Mouse (Mus musculus) neural tube, embryonic 13.5 days (tissue): ENCODE measurements around the gene Foxc1. TPM values are rescaled to one million over a fixed set of nuclear protein-coding genes. Genes with fewer than 3 reads are reported as not detected.

Experiments used
- ATAC-seq: fragments of 200-750 bp; cut with Nextera tagmentation; 2 replicates; pipeline ENCODE4 v1.8.0; 2017; ENCODE audit warnings: low read depth, mild to moderate bottlenecking, moderate TSS enrichment, moderate library complexity
- H3K27ac ChIP-seq: fragments of 300-500 bp; sonication (generic); replicated peaks from 2 replicates; pipeline ENCODE4 v1.5.1; 2015; ENCODE audit warnings: moderate library complexity, mild to moderate bottlenecking, inconsistent platforms
- H3K27me3 ChIP-seq: fragments of 300-500 bp; sonication (generic); 2 replicates; pipeline ENCODE4 v1.6.1; 2015; ENCODE audit warnings: mild to moderate bottlenecking, inconsistent platforms
- H3K36me3 ChIP-seq: fragments of 300-500 bp; sonication (generic); 2 replicates; pipeline ENCODE4 v1.6.1; 2015; ENCODE audit warnings: mild to moderate bottlenecking, inconsistent platforms
- H3K4me1 ChIP-seq: fragments of 300-500 bp; sonication (generic); replicated peaks from 2 replicates; pipeline ENCODE4 v1.6.1; 2015; ENCODE audit warnings: inconsistent platforms
- H3K4me2 ChIP-seq: fragments of 300-500 bp; sonication (generic); 2 replicates; pipeline ENCODE4 v1.6.1; 2015; ENCODE audit warnings: inconsistent platforms, mild to moderate bottlenecking, moderate library complexity
- H3K4me3 ChIP-seq: fragments of 300-500 bp; sonication (generic); 2 replicates; pipeline ENCODE4 v1.5.1; 2015; ENCODE audit warnings: mild to moderate bottlenecking, inconsistent platforms
- H3K9ac ChIP-seq: fragments of 300-500 bp; sonication (generic); 2 replicates; pipeline ENCODE4 v1.6.1; 2015; ENCODE audit warnings: moderate library complexity, mild to moderate bottlenecking, inconsistent platforms
- H3K9me3 ChIP-seq: fragments of 300-500 bp; sonication (generic); 2 replicates; pipeline ENCODE4 v1.6.1; 2016; ENCODE audit warnings: inconsistent platforms
- WGBS: fragments of 180-500 bp; shearing (Covaris S2); methylation state at CpG from one replicate; pipeline ENCODE4 v1.1.7; 2015; 5-methylcytosine and 5-hydroxymethylcytosine counted together
- polyA plus RNA-seq: library from polyadenylated mRNA; unstranded; fragments of >200 nt; fragmentation: Nextera tagmentation; extraction: Ambion mirVana; gene quantifications from 2 replicates; pipeline ENCODE4 v1.2.1, GENCODE M21; 2015

Foxc1 gene
- 2.4 and 2.6 TPM in 2 replicates for polyA plus RNA-seq

DNA sequence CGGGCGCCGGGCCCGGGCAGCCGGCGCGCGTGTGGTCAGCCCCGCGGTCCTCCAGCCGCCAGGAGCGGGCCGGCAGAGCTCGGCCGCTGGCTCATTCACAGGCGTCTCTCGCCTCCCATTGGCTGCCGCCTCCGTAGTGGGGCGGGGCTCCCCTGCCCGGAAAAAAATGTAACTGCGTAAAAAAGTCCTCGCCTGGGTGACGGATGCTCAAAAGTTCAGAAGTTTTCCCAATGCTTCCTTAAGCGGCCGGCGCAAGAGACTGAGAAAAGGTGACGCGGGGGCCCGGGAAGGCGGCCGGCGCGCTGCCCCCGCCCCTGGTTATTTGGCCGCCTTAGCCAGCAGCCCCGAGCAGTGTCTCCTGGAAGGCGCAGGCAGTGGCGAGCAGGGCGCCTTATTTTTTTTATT lies at the start of gene Foxc1:
Gene Foxc1, plus strand, starts transcription at position 206 of the 405 bp plus-strand sequence.
- peak within 1 kb of the TSS; percentile 48 for H3K4me3 ChIP-seq
- no peaks in the 10 kb centered on the region for H3K9me3 ChIP-seq
- peak within 1 kb of the TSS; percentile 88 for H3K27ac ChIP-seq
- peak within 1 kb of the TSS; percentile 77 for H3K9ac ChIP-seq
- H3K4me2 ChIP-seq = peak within 1 kb of the TSS; percentile 69
- H3K36me3 ChIP-seq = no peaks in the 10 kb centered on the region
- peaks cover 95% of the 10 kb centered on the region for H3K27me3 ChIP-seq
- H3K4me1 ChIP-seq = peaks cover 42% of the 10 kb centered on the region
- peak; percentile 66 for ATAC-seq
- WGBS = under 1% methylated on average over 40 of the region's 40 CpGs

DNA sequence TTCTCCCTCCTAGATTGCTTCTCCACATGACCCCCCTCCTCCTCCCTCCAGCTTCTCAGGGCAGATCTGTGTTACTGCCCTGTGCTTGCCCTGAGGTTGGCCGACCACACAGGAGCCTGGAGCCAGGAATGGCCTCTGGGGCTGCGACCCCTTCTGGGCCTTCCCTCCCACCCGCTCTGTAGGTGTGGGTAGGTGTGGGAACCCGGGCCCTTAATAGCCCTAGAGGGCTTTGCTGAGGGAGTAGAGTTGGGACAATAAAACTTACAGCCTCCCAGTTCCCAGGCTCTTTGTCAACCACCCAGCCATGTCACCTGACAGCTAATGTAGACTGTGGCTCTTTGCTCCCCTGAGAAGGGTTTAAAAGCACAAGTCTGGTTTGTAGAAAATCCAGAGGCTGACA lies 46.0 kb upstream of the Foxc1 start:
- ATAC-seq = no peak
- 11% methylated on average over 4 of the region's 4 CpGs for WGBS
- Histone ChIP-seq H3K9me3 (no peaks in the 10 kb centered on the region), H3K4me3 (no peak overlapping the region), H3K4me1 (0 out of 2 replicates have a peak, but pooled peaks cover 12% of the 10 kb centered on the region), H3K9ac (no peak overlapping the region), H3K27ac (no peak overlapping the region), H3K4me2 (no peak overlapping the region), H3K36me3 (no peaks in the 10 kb centered on the region), H3K27me3 (no peaks in the 10 kb centered on the region)

DNA sequence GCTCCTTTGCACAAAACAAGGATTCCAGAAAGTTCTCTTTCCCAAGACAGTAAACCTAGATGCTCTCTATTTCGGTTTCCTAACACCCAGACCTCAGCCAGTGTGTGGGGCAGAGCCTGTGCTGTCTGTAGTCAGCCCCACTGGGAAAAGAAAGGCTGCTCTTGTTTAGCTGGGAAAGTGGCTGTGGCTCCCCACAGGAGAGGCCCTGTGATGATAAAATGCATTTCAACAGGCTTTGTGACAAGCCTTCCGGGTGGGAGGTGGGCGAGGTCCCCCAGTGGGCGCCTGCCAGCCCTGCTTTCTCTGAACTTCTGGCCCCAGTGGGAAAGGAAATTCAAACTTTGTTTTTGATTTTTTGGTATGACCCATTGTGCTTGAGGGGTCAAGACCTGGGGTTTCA lies 45.4 kb upstream of the Foxc1 start:
- H3K4me1 ChIP-seq = 0 out of 2 replicates have a peak, but pooled peaks cover 12% of the 10 kb centered on the region
- ATAC-seq = no peak
- 53% methylated on average over 4 of the region's 4 CpGs for WGBS
- no peak overlapping the region for H3K9ac ChIP-seq
- H3K4me2 ChIP-seq = no peak overlapping the region
- H3K27me3 ChIP-seq = no peaks in the 10 kb centered on the region
- no peak overlapping the region for H3K4me3 ChIP-seq
- H3K27ac ChIP-seq = no peak overlapping the region
- H3K9me3 ChIP-seq = no peaks in the 10 kb centered on the region
- no peaks in the 10 kb centered on the region for H3K36me3 ChIP-seq

DNA sequence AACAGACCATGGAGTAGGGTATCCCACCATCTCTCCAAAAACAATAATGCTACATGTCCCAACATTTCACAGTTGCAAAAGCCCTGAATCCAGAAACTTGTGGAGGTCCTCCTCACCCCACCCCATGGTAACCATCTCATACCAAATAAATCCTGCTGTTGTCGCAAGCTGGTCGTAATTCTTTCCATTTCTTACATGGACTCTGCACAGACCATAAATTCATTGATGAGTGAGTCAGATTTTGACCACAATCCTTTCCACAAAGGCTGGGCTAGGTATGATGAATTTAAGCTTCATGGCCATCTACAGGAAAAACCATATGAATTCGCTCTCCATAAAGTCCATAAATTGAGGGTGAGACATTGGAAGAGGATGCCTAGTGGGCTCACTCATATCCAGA lies 42.0 kb upstream of the Foxc1 start:
- Histone ChIP-seq H3K4me2 (no peak overlapping the region), H3K4me1 (0 out of 2 replicates have a peak, but pooled peaks cover 12% of the 10 kb centered on the region), H3K9me3 (no peaks in the 10 kb centered on the region), H3K36me3 (no peaks in the 10 kb centered on the region), H3K4me3 (no peak overlapping the region), H3K27me3 (no peaks in the 10 kb centered on the region), H3K9ac (no peak overlapping the region), H3K27ac (no peak overlapping the region)
- ATAC-seq = no peak
- 92% methylated on average over 3 of the region's 3 CpGs for WGBS

DNA sequence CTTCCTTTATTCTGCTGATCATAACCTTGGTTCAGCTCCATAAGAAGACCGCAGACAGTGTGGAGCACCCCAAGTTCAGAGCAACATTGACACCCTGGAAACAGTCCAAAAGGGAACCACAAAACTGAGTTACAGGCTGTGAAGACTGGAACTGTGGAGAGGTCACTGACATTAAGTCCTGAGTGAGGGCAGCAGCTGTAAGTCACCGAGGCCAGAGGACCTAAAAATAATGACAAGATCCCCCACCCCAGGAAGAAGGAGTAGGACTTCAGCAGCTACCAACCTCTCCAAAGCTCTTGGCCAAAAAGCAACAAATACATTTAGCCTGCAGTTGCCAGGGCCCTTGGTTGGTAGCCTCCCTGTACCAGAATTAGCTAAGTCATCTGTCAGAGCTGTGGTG lies 40.9 kb upstream of the Foxc1 start:
- no peak for ATAC-seq
- Histone ChIP-seq H3K4me3 (no peak overlapping the region), H3K27me3 (no peaks in the 10 kb centered on the region), H3K4me1 (0 out of 2 replicates have a peak, but pooled peaks cover 6% of the 10 kb centered on the region), H3K27ac (no peak overlapping the region), H3K4me2 (no peak overlapping the region), H3K36me3 (no peaks in the 10 kb centered on the region), H3K9ac (no peak overlapping the region), H3K9me3 (no peaks in the 10 kb centered on the region)
- WGBS = 87% methylated on average over 2 of the region's 2 CpGs

DNA sequence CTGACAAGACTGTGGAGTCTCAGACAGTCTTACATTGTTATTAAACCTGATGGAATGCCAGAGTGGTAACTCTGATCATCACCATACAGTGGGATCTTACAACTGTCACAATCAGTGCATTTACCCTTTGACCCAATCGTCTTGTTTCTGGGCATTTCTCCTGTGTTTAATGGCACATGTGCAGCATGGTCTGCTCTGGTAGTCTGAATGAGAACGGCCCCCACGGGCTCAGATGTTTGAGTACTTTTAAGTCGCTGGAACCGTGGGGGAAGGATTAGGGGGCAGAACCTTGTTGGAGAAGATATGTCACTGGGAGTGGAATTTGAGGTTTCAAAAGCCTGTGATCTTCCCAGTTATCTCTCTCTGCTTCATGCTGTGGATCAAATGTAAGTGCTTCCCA lies 33.6 kb upstream of the Foxc1 start:
- Histone ChIP-seq H3K9ac (no peak overlapping the region), H3K27ac (no peak overlapping the region), H3K4me1 (no peaks in the 10 kb centered on the region), H3K27me3 (no peaks in the 10 kb centered on the region), H3K9me3 (no peaks in the 10 kb centered on the region), H3K4me2 (no peak overlapping the region), H3K4me3 (no peak overlapping the region), H3K36me3 (no peaks in the 10 kb centered on the region)
- 85% methylated on average over 5 of the region's 5 CpGs for WGBS
- no peak for ATAC-seq

DNA sequence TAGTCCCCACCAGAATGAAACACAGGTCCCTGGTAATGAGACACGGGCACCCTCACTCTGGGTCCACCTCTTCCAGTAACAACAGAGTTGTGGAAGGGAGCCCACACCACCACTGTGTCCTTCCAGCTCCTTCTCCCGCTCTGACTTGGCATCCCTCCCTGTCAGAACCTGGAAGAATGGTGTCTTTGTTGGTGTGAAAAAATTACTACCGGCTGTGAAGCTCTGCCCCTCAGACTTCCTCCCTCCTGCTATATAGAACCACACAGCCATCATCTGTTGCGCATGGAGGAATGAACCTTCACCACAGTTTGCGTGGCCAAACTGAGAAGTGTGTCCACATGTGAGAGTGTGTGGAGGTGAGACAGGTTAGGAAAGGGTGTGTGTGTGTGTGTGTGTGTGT lies 30.7 kb upstream of the Foxc1 start:
- no peak overlapping the region for H3K27ac ChIP-seq
- H3K4me1 ChIP-seq = no peaks in the 10 kb centered on the region
- no peaks in the 10 kb centered on the region for H3K9me3 ChIP-seq
- H3K36me3 ChIP-seq = no peaks in the 10 kb centered on the region
- no peak overlapping the region for H3K9ac ChIP-seq
- H3K4me2 ChIP-seq = no peak overlapping the region
- 62% methylated on average over 5 of the region's 5 CpGs for WGBS
- no peak for ATAC-seq
- no peaks in the 10 kb centered on the region for H3K27me3 ChIP-seq
- H3K4me3 ChIP-seq = no peak overlapping the region

DNA sequence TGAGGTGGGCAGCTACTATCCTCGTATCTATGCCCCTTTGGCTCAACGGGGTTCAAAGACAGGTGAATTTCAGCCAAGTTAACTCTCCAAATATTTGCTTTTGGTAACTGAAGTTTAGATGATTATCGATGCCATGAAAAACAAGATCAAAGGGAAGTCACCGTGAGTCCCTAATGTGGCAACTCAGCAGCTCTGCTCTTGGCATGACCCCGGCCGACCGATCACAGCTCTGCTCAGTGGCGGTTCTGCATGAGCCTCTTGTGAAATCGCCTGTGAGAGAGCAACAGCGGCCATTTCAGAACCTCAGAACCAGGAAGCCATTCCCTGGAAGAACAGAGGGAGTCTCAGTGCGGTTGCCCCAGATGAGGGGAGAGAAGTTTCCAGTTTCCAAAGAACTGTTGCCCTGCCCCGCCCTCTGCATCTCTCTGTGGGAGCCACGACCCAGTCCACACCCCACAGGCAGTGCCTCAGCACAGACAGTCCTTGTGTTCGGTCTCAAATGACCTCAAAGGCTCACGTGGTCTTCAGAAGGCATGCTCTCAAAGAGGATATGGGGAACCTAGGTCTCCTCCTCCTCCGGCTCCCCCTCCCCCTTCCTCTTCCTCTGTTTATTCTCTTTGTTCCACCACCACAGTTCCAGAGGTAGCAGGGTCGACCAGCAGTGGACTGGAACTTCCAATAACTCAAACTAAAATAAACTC lies 27.0 kb upstream of the Foxc1 start:
- Histone ChIP-seq H3K36me3 (no peaks in the 10 kb centered on the region), H3K27me3 (no peaks in the 10 kb centered on the region), H3K9me3 (no peaks in the 10 kb centered on the region), H3K27ac (no peak overlapping the region), H3K4me2 (no peak overlapping the region), H3K4me1 (no peaks in the 10 kb centered on the region), H3K9ac (no peak overlapping the region), H3K4me3 (no peak overlapping the region)
- ATAC-seq = no peak
- WGBS = 74% methylated on average over 17 of the region's 17 CpGs

DNA sequence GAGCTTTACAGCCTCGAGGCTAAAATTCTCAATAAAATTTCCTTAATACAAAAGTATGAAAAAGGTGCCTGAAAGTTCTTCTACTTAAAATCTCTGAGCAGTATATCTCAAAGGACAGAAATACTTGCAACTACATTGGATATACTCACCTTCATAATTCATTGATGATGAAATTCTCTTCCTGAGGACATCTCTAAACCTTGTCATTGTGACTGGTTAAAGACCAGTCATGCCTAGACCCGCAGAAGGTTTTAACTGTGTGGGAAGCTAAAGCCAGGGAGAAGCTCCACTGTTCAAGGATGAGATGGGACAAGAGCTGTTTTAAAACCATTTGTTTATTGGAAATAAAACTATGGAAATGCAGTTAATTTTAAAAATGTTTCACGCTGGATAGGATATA lies 26.1 kb upstream of the Foxc1 start:
- 92% methylated on average over 3 of the region's 3 CpGs for WGBS
- ATAC-seq = no peak
- Histone ChIP-seq H3K9ac (no peak overlapping the region), H3K4me3 (no peak overlapping the region), H3K27me3 (no peaks in the 10 kb centered on the region), H3K4me2 (no peak overlapping the region), H3K4me1 (no peaks in the 10 kb centered on the region), H3K36me3 (no peaks in the 10 kb centered on the region), H3K27ac (no peak overlapping the region), H3K9me3 (no peaks in the 10 kb centered on the region)

DNA sequence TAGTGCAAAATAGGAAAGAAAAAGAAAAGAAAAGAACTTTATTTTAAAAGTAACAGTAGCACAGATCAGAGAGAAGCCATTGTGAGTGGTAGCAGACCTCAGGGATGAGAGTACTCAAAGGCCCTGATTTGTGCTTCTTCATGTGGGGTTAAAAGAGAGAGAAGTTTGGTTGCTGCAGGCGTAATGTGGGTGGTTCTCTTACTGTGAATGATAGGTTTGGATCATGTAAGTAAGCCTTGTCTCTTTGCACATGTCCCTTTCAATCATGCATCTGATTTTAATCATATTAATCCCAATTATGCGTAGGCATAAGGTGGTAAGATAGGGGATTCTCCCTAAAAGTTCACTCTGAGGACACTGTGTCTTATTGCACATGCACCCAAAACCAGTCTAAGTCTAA lies 24.4 kb upstream of the Foxc1 start:
- no peak overlapping the region for H3K4me2 ChIP-seq
- 96% methylated on average over 2 of the region's 2 CpGs for WGBS
- H3K27me3 ChIP-seq = no peaks in the 10 kb centered on the region
- no peaks in the 10 kb centered on the region for H3K36me3 ChIP-seq
- ATAC-seq = no peak
- no peaks in the 10 kb centered on the region for H3K4me1 ChIP-seq
- no peak overlapping the region for H3K9ac ChIP-seq
- no peak overlapping the region for H3K4me3 ChIP-seq
- H3K9me3 ChIP-seq = no peaks in the 10 kb centered on the region
- no peak overlapping the region for H3K27ac ChIP-seq

DNA sequence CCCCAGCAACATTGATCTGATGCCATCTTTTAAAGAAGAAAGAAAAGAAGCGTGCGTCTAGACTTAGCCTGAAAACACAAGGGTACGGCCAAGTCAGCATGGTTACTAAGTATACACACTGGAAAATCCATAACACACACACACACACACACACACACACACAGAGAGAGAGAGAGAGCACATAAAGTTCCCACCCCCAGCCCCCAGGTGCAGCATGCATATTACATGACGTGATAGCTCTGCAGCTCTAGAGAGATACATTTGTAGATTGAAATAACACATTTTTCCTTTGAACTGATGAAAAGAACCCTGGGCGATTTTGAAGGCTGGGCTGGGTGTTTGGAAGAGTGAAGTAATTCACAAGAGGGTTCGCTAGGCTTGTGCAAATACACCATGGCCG lies 21.7 kb upstream of the Foxc1 start:
- Histone ChIP-seq H3K27ac (no peak overlapping the region), H3K4me2 (no peak overlapping the region), H3K9me3 (no peaks in the 10 kb centered on the region), H3K9ac (no peak overlapping the region), H3K4me3 (no peak overlapping the region), H3K27me3 (no peaks in the 10 kb centered on the region), H3K36me3 (no peaks in the 10 kb centered on the region), H3K4me1 (no peaks in the 10 kb centered on the region)
- 78% methylated on average over 7 of the region's 7 CpGs for WGBS
- no peak for ATAC-seq

DNA sequence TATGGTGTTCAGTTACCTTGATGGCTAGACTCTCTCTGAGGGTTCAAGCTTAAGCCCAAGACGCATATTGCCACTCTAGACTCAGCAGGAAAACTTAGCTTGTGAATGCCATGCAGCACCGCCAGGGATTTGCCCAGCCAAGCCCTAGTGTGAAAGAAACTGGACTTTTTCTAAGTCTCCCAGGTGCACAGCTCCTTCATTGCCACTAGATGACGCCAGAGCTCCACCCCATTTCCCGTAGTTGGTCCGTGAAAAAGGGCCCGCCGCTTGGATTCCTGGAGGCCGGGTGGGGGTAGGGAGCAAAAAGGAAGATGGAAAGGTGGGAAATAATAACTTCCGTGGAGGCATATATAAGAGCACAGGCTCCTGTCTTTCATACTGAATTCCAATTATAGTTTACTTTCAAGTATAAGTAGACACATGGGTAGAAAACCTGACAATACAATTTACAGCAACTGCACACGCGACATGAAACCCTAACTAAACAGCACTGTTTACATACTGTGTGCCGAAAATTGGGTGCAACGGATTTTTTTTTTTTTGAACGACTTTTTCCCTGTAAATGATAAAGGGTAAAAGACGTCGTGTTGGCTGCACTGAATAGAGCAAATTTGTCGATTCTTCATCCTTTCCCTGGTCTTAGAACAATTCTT lies 13.8 kb upstream of the Foxc1 start:
- Histone ChIP-seq H3K27me3 (peaks cover 22% of the 10 kb centered on the region), H3K4me1 (0 out of 2 replicates have a peak, but pooled peaks cover 3% of the 10 kb centered on the region), H3K4me3 (no peak overlapping the region), H3K36me3 (no peaks in the 10 kb centered on the region), H3K9me3 (no peaks in the 10 kb centered on the region), H3K27ac (no peak overlapping the region), H3K9ac (no peak overlapping the region), H3K4me2 (peak overlapping the region; percentile 43)
- ATAC-seq = peak; percentile 65
- WGBS = 23% methylated on average over 17 of the region's 17 CpGs
